Mouse (Mus musculus) liver, embryonic 12.5 days (tissue): Measurements from ENCODE around the gene Cntnap2. TPM values are rescaled to one million over a fixed set of nuclear protein-coding genes. Genes with fewer than 3 reads are reported as not detected.

Source experiments
- ATAC-seq: fragments of 200-750 bp; cut with Nextera tagmentation; 2 replicates; pipeline ENCODE4 v1.8.0; 2017; ENCODE audit warnings: moderate number of reproducible peaks, mild to moderate bottlenecking, moderate library complexity
- H3K27ac ChIP-seq: fragments of 300-500 bp; sonication (generic); 2 replicates; pipeline ENCODE4 v1.5.1; 2016; ENCODE audit warnings: mild to moderate bottlenecking
- H3K27me3 ChIP-seq: fragments of 300-500 bp; sonication (generic); replicated peaks from 2 replicates; pipeline ENCODE4 v1.6.1; 2016; ENCODE audit warnings: mild to moderate bottlenecking, moderate library complexity
- H3K36me3 ChIP-seq: fragments of 300-500 bp; sonication (generic); 2 replicates; pipeline ENCODE4 v1.6.1; 2016; ENCODE audit warnings: mild to moderate bottlenecking, moderate library complexity
- H3K4me1 ChIP-seq: fragments of 300-500 bp; sonication (generic); 2 replicates; pipeline ENCODE4 v1.6.1; 2016
- H3K4me2 ChIP-seq: fragments of 300-500 bp; sonication (generic); 2 replicates; pipeline ENCODE4 v1.6.1; 2016; ENCODE audit warnings: mild to moderate bottlenecking, moderate library complexity
- H3K4me3 ChIP-seq: fragments of 300-500 bp; sonication (generic); 2 replicates; pipeline ENCODE4 v1.5.1; 2016; ENCODE audit warnings: mild to moderate bottlenecking, moderate library complexity
- H3K9ac ChIP-seq: fragments of 300-500 bp; sonication (generic); 2 replicates; pipeline ENCODE4 v1.6.1; 2016; ENCODE audit warnings: mild to moderate bottlenecking, moderate library complexity
- H3K9me3 ChIP-seq: fragments of 300-500 bp; sonication (generic); replicated peaks from 2 replicates; pipeline ENCODE4 v1.6.1; 2016; ENCODE audit warnings: mild to moderate bottlenecking, moderate library complexity
- WGBS: fragments of 180-500 bp; shearing (Covaris S2); methylation state at CpG from one replicate; pipeline ENCODE4 v1.1.7; 2016; ENCODE audit not compliant: insufficient replicate concordance; 5-methylcytosine and 5-hydroxymethylcytosine counted together
- polyA plus RNA-seq: library from polyadenylated mRNA; unstranded; fragments of >200 nt; fragmentation: Nextera tagmentation; extraction: Ambion mirVana; gene quantifications from 2 replicates; pipeline ENCODE4 v1.2.1, GENCODE M21; 2016

Cntnap2 gene
- polyA plus RNA-seq, 1 experiment from 2014 or later = 0.63 TPM

DNA sequence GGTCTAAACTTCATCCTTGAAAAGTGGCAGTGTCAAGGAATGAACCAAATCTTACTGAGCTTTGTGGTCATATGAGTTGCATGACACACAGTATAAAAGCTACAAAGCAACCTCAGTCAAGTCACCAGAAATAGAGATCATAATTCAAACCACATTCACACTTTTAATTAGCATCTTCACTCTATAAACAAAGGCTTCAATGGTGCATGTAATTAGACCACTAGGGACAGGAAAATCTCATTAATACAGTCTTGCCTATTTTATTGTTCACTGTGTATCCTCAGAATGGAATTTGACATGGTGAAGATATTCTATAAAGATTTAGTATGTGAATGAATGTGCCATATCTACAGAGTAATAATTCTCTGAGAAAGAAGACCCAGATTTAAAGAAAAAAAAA lies 2232.8 kb downstream of the Cntnap2 start:
- Histone ChIP-seq H3K27ac (no peak overlapping the region), H3K36me3 (no peaks in the 10 kb centered on the region), H3K4me3 (no peak overlapping the region), H3K4me2 (no peak overlapping the region), H3K4me1 (no peaks in the 10 kb centered on the region), H3K9me3 (no peaks in the 10 kb centered on the region), H3K9ac (no peak overlapping the region), H3K27me3 (no peaks in the 10 kb centered on the region)
- ATAC-seq = no peak

DNA sequence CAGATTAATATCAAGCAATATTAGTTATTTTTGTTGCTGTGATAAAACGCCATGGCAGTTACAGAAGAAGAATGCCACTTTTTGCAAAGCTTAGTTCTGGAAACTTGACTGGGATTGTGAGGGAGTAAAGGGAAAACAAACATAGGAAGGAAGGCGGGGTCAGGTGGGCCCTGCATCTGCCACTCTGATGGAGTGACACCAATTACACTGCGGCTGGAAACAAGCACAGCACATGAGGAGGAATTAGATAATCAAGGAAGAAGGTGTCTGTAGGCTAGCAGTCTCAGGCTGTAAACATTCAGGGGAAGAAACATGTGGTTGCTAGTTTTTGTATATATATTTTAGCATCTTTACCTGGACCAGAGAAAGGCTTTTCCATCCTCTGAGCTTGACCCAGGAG lies 2233.3 kb downstream of the Cntnap2 start:
- Histone ChIP-seq H3K9ac (no peak overlapping the region), H3K9me3 (no peaks in the 10 kb centered on the region), H3K36me3 (no peaks in the 10 kb centered on the region), H3K27ac (no peak overlapping the region), H3K27me3 (no peaks in the 10 kb centered on the region), H3K4me1 (no peaks in the 10 kb centered on the region), H3K4me3 (no peak overlapping the region), H3K4me2 (no peak overlapping the region)
- WGBS = 58% methylated on average over 3 of the region's 3 CpGs
- ATAC-seq = no peak

DNA sequence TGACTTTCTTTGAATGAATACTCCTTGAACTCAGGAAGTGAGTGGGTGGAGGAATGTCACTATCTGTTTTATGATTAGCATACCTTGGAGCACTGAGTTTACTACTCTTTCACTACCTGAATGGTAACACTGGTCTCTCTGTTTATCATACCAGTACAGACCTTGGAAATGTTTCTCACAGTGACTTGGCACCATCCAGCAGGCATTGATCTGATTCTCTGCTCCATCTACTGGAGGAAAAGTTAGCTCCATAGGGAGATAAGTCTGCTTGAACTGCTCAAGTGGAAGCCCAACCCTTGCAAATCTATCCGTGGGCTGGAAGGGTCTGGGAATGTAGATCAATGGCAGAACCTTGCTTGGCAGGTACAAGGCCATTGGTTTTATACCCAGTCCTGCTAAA lies 2235.3 kb downstream of the Cntnap2 start:
- H3K9me3 ChIP-seq = no peaks in the 10 kb centered on the region
- no peaks in the 10 kb centered on the region for H3K27me3 ChIP-seq
- no peaks in the 10 kb centered on the region for H3K36me3 ChIP-seq
- no peak overlapping the region for H3K9ac ChIP-seq
- no peak overlapping the region for H3K27ac ChIP-seq
- no peaks in the 10 kb centered on the region for H3K4me1 ChIP-seq
- H3K4me2 ChIP-seq = no peak overlapping the region
- H3K4me3 ChIP-seq = no peak overlapping the region
- 43% methylated on average over 1 of the region's 1 CpGs for WGBS
- ATAC-seq = no peak

DNA sequence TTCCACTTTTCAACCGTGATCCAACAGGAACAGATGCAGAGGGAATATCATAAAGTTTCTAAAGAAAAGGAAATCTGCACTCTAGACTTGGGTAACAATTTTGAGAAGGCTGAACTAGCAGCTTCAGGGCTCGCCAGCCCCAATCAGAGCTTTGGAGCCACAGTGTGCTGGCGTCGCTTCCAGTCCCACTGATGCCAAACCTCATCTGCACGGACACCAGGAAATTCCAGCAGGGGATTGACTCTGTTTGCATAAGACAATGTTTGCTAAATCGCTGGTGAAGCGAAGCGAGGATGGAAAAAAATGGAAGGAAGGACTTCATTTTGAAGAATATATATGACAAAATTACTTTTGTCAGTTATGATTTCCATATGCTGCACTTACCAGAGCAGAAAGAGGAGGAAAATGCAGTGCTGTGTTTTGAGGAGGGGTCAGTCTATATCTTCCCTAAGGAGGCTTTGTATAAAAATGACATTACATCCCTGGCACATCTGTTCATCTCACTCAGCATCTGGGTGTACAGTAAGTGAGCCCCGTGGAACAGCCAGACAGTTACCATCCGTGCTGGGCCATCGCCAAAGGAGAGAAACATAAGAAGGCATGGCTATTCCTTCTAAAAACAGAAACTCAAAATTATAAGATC lies 2245.8 kb downstream of the Cntnap2 start:
- Histone ChIP-seq H3K4me2 (no peak overlapping the region), H3K9ac (no peak overlapping the region), H3K36me3 (no peaks in the 10 kb centered on the region), H3K4me1 (0 out of 2 replicates have a peak, but pooled peaks cover 6% of the 10 kb centered on the region), H3K27me3 (no peaks in the 10 kb centered on the region), H3K27ac (no peak overlapping the region), H3K4me3 (no peak overlapping the region), H3K9me3 (no peaks in the 10 kb centered on the region)
- ATAC-seq = no peak
- 68% methylated on average over 11 of the region's 11 CpGs for WGBS

DNA sequence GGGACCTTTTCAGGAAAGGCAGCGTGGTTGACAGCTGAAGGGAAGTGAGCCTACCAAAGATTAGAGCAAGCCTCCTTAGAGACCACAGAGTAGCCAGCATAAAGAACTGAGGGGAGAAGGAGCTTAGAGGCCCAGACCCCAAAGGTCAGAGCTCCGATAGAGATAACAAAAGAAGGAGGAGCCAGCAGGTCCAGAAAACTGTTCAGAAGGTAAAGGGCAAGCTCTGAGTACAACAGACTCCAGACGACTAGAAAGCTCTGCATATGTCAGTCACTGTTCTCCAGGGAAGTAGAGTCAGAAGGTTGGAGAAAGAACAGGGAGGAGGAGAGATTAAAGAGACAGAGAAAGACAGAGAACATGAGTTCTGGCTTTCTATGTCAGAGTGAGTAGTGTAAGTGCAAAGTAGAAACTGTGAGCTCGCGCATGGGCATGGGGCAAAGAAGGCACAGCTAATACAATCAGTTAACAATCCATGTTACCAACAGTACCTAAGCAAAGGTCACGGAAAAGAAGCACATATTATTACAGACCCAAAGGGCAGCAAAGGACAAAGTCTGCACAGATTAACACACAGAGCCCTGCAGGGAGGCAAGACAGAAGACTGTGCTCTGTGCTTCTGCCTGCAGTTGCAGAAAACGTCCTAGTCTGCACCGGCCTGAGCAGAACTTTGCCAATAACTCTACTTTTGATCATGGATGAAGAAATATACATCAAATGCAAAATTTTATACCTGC lies 2247.1 kb downstream of the Cntnap2 start:
- H3K4me1 ChIP-seq = peaks cover 6% of the 10 kb centered on the region; the same call in 1 of the 2 replicates
- H3K9me3 ChIP-seq = no peaks in the 10 kb centered on the region
- WGBS = 47% methylated on average over 8 of the region's 8 CpGs
- H3K9ac ChIP-seq = no peak overlapping the region
- no peaks in the 10 kb centered on the region for H3K36me3 ChIP-seq
- no peak for ATAC-seq
- H3K4me2 ChIP-seq = no peak overlapping the region
- H3K27ac ChIP-seq = no peak overlapping the region
- no peaks in the 10 kb centered on the region for H3K27me3 ChIP-seq
- H3K4me3 ChIP-seq = no peak overlapping the region

DNA sequence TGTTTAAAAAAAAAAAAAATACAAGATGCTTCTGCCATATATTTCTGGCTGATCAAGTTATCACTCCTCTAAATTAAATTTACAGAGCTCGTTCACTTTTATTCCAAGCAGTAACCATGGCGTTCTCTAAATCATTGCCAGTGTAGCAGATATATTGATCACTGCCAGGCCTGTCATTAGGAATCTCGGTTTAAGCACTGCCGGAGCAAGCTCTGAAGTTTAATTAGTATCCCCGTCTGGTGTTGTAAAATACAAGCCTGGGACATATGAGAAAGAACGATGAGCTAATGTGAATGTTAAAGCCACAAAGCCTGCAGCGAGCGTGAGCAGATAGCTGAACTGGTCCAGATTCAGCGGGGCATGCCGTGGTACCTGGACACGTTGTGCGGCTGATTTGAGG lies 2247.8 kb downstream of the Cntnap2 start:
- H3K4me2 ChIP-seq = no peak overlapping the region
- peaks cover 6% of the 10 kb centered on the region; the same call in 1 of the 2 replicates for H3K4me1 ChIP-seq
- H3K27ac ChIP-seq = no peak overlapping the region
- no peaks in the 10 kb centered on the region for H3K36me3 ChIP-seq
- no peak overlapping the region for H3K4me3 ChIP-seq
- H3K9me3 ChIP-seq = no peaks in the 10 kb centered on the region
- H3K27me3 ChIP-seq = no peaks in the 10 kb centered on the region
- no peak overlapping the region for H3K9ac ChIP-seq
- no peak for ATAC-seq
- WGBS = 76% methylated on average over 12 of the region's 12 CpGs

DNA sequence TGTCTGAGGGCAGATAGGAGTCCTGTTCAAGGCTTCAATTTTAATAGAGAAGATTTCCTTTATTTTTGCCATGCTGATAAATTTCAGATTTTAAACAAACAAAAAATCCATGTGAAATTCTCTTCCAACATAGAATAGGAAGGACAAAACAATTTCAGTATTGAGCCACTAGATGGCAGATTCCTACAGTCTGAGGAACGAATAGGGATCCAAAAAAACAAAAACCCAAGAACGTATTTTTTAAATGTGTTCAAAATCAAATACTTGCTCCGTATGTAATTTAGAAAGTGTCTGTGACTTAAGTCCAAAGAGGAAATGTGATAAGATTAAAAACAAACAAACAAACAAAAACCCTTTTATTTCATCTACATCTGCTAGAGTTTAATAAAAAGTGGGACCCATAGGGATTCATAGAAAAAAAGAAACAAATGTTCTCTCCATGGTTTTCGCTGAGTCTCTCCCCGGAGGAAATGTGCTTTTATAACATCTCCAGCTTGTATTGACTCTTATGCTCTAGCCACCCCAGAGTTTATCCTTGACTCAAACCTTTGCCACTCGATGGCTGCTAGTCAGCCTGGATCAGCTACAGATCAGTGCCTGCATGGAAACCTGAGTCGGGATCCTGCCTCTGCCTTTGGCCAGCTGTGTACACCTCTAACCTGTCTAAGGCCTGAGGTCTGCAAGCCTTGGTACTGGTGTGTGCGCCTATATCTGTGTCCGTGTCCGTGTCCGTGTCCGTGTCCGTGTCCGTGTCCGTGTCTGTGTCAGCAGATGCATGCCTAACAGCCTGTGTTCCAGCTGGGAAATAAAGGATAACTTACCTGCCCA lies 2255.6 kb downstream of the Cntnap2 start:
- 59% methylated on average over 15 of the region's 15 CpGs for WGBS
- Histone ChIP-seq H3K36me3 (no peaks in the 10 kb centered on the region), H3K27me3 (no peaks in the 10 kb centered on the region; the same call in 1 of the 2 replicates), H3K9me3 (no peaks in the 10 kb centered on the region), H3K9ac (no peak overlapping the region), H3K4me3 (no peak overlapping the region), H3K27ac (no peak overlapping the region), H3K4me1 (peaks cover 10% of the 10 kb centered on the region), H3K4me2 (peak overlapping the region; percentile 36)
- ATAC-seq = no peak

DNA sequence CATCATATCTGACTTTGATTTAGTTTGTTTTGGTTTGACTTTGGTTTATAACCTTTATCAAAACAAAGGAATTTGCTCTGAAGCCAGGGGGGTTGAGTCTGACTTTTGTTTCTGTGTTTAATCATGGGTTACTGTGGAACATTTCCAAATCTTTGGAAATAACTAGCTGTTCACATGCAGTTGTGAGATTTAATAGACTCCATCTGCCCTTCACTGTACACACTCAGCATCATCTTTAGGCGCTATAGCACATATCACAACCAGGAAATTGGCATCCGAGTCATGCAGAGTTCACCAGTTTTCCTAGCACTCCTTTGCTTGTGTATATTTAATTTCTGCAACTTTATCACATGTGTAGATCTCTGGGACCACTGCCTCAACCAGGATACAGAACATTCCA lies 2256.3 kb downstream of the Cntnap2 start:
- Histone ChIP-seq H3K9me3 (no peaks in the 10 kb centered on the region), H3K4me3 (no peak overlapping the region), H3K36me3 (no peaks in the 10 kb centered on the region), H3K4me2 (no peak overlapping the region), H3K27ac (no peak overlapping the region), H3K27me3 (no peaks in the 10 kb centered on the region; the same call in 1 of the 2 replicates), H3K9ac (no peak overlapping the region), H3K4me1 (peaks cover 14% of the 10 kb centered on the region)
- no peak for ATAC-seq
- WGBS = 66% methylated on average over 2 of the region's 2 CpGs

DNA sequence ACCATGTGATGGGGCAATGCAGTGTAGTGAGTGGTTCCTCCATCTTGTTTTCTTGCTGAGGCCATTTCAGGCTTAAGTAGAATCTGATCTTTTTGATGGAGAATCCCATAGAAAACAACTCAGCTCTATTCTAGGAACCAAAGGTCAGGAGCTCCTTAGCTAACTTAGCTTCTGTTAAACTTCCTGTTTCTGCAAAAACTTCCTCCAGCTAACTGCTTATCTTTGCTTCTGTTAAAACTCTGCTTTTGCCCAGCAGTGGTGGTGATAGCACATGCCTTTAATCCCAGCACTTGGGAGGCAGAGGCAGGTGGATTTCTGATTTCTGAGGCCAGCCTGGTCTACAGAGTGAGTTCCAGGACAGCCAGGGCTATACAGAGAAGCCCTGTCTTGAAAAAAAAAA lies 2258.1 kb downstream of the Cntnap2 start:
- no peak for ATAC-seq
- Histone ChIP-seq H3K4me1 (peaks cover 14% of the 10 kb centered on the region), H3K27ac (no peak overlapping the region), H3K27me3 (no peaks in the 10 kb centered on the region; the same call in 1 of the 2 replicates), H3K4me3 (no peak overlapping the region), H3K9me3 (no peaks in the 10 kb centered on the region), H3K36me3 (no peaks in the 10 kb centered on the region), H3K4me2 (no peak overlapping the region), H3K9ac (no peak overlapping the region)

DNA sequence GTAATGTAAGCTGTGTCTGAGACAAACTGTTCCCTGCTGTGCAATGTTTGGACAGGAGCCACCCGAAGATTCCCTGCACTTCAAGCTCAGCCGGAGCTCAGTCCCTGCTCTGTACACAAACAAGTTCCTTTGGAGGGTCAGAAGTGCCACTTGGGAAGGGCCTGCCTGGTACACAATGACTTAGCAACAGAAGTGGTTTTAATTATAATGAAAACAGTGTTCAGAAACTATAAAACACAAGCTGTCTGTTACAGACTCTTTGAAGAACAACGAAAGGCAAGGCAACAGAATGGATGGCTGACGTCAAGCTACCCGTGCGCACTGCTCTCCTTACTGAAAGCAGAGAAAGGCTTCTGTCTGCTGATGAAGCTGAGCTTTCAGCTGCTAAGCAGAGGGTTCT lies 2259.5 kb downstream of the Cntnap2 start:
- Histone ChIP-seq H3K9me3 (no peaks in the 10 kb centered on the region), H3K9ac (no peak overlapping the region), H3K4me1 (peaks cover 27% of the 10 kb centered on the region), H3K4me3 (no peak overlapping the region), H3K27me3 (no peaks in the 10 kb centered on the region), H3K36me3 (no peaks in the 10 kb centered on the region), H3K4me2 (no peak overlapping the region), H3K27ac (no peak overlapping the region)
- WGBS = 61% methylated on average over 6 of the region's 6 CpGs
- ATAC-seq = no peak

DNA sequence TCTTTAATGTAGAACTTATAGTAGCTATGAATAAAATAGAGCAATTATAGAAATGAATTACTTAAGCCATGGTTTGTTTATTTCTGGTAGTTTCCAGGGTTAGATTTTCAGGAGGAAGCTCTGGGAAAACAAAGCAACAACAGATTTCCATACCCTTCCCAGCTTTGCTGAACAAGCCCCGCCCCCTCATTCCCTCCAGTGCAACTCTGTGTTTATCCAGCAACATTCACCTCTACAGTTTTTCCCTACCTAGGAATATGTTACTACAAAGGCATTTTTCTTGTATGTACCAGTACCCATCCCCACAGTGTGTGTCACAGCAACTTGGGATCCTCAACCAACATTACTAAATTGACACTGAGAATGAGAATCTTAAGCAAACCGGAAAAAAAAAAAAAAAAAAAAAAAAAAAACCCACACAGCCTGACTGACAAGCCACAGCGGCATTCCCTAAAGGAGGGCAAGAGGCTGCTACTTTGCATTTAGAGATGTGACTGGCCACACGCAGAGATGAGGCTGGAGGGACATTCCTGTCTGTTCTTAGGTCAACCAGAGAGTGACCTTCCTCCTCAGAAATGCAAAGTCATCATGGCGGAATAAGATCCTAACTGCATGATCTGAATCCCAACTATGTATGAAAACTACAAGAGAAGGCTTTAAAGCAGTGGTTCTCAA lies 2260.3 kb downstream of the Cntnap2 start:
- no peak for ATAC-seq
- H3K27ac ChIP-seq = no peak overlapping the region
- WGBS = 38% methylated on average over 5 of the region's 5 CpGs

More for the DNA sequence above, 2260.3 kb downstream of the Cntnap2 start:
- Histone ChIP-seq H3K27me3 (no peaks in the 10 kb centered on the region), H3K9ac (no peak overlapping the region), H3K4me1 (peaks cover 31% of the 10 kb centered on the region), H3K9me3 (no peaks in the 10 kb centered on the region), H3K36me3 (no peaks in the 10 kb centered on the region), H3K4me2 (no peak overlapping the region), H3K4me3 (no peak overlapping the region)
